Mouse (Mus musculus): ENCODE measurements at regions not wholly inside any gene's neighbourhood (a gene's known extent, or its start where the extent isn't known, plus 50 kb on each side); places are given as distances from the start of the nearest gene placed in this dataset.

DNA sequence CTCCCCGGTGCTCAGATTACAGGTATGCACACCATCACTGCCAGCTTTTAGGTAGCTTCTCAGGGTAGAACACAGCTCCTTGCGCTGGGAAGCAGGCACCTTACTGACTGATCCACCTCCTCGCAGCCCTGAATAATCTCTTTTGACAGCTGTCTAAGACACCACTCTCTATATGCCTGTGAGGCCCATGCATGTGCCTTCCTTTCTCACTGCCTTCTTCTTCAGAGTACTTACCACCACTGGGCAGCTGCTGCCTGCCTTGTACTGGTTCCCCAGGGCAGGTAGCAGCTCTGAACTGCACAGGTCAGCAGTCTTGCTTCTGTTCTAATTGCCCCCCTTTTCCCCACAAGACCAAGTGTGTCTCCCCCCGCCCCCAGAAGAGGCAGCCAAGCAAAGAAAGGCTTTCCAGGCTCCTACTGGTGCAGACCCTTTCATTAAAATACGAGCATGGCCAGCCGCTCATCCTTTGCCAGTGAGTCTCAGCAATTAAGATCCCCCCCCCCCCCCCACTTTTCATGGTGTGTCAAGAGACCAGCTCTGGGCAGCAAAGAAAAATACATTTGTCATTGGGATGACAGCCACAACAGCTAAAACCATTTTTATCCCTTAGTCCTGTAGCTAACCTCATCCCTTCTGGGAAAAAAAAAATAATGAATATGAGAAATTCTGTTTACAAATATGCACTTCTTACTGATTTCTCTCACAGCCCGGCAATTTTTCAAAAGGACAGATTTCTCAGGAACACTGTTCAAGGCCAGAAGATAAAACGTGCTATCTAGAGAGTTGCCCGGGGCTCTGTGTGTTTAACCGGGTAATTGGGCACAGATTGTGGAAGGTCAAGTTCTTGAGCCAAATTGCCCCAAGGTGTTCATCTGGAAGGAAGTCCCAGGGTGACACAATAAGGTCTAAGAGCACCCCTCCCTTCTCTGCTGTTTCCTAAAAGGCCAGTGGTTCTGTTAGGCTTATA is 213.9 kb upstream of the Cxcr4 start:
- TF ChIP-seq POLR2A (IDR thresholded peaks at IDR 0.05; ENCODE audit: low read depth, low read length) (no peak), CTCF (IDR thresholded peaks at IDR 0.05; ENCODE audit: borderline replicate concordance, insufficient read depth, low read length) (no peak)
